In genomic region chr10:8032203-8032602, GRCm38 (mm10) we compare ENCODE assay signal across 21 mouse cellular contexts.
"Had no signal": no experiment of that assay in that cellular context is flagged by ENCODE, and none has a peak within 500 bp of the region (broad histone marks: within the 10 kb centered on the region; RNA-seq: fewer than 3 reads in every experiment).

No protein-coding gene starts in this region.

- H3K4me2 ChIP-seq: limb, embryonic 13.5 days; liver, embryonic 13.5 days; lung, embryonic 14.5 days; midbrain, embryonic 11.5 days; midbrain, embryonic 15.5 days; neural tube, embryonic 13.5 days; stomach, embryonic 15.5 days had no signal

- H3K9me3 ChIP-seq: limb, embryonic 10.5 days; limb, embryonic 13.5 days; liver, embryonic 13.5 days; midbrain, embryonic 15.5 days; neural tube, embryonic 13.5 days; stomach, embryonic 15.5 days had no signal

- H3K27ac ChIP-seq: kidney, postnatal 0 days; layer of hippocampus, adult 2 months; limb, embryonic 10.5 days; limb, embryonic 13.5 days; liver, embryonic 13.5 days; midbrain, embryonic 15.5 days; neural tube, embryonic 13.5 days; stomach, embryonic 15.5 days had no signal

- ATAC-seq: intestine, embryonic 16.5 days; midbrain, embryonic 15.5 days had no signal

- DNase-seq: kidney, adult 18-20 months; kidney, adult 9 months; kidney, postnatal 25 days; layer of hippocampus, adult 9-11 months; liver, embryonic 13.5 days; lung, embryonic 14.5 days; lung, postnatal 10 days; lung, postnatal 36 days; retina, postnatal 1 day; right cerebral cortex, postnatal 25 days; spleen, adult 18-20 months; thymus, postnatal 25 days had no signal

- H3K4me1 ChIP-seq: liver, embryonic 13.5 days; midbrain, embryonic 15.5 days had no signal

- H3K9ac ChIP-seq: limb, embryonic 13.5 days; liver, embryonic 13.5 days; lung, embryonic 14.5 days; midbrain, embryonic 15.5 days; neural tube, embryonic 13.5 days; stomach, embryonic 15.5 days had no signal

- H3K4me3 ChIP-seq: layer of hippocampus, adult 2 months; limb, embryonic 10.5 days; limb, embryonic 13.5 days; liver, embryonic 13.5 days; midbrain, embryonic 15.5 days; neural tube, embryonic 13.5 days; stomach, embryonic 15.5 days had no signal

- H3K36me3 ChIP-seq: limb, embryonic 10.5 days; limb, embryonic 13.5 days; liver, embryonic 13.5 days; midbrain, embryonic 15.5 days; neural tube, embryonic 13.5 days; stomach, embryonic 15.5 days had no signal

- H3K27me3 ChIP-seq: limb, embryonic 13.5 days; liver, embryonic 13.5 days; midbrain, embryonic 15.5 days; neural tube, embryonic 13.5 days; stomach, embryonic 15.5 days had no signal
